Mouse (Mus musculus) frontal cortex, postnatal 10 days (tissue): ENCODE measurements at regions not wholly inside any gene's neighbourhood (a gene's known extent, or its start where the extent isn't known, plus 50 kb on each side); places are given as distances from the start of the nearest gene placed in this dataset.
"Not testable (repeated sequence)": the region's sequence is repeated elsewhere in the genome, so short reads cannot be mapped to it uniquely, and the experiment has no call there.

Experiments
- DNase-seq, 2 experiments: peaks; one replicate each; pipeline ENCODE4 v3.0.0; 2022; ENCODE audit warnings: low spot score in 2 of 2, mixed read lengths in 1 of 2

- not testable (repeated sequence) for DNase-seq
Measured at GRCm38 (mm10) chr8:93443631-93444030, 64.1 kb upstream of the Ces1h start.

GRCm38 (mm10) chr8:93441936-93442335 lies 62.4 kb upstream of the Ces1h start:
- no peak for DNase-seq

- DNase-seq: not testable (repeated sequence)
Measured at GRCm38 (mm10) chr8:93436586-93436985, 57.1 kb upstream of the Ces1h start.

GRCm38 (mm10) chr8:93430637-93431036 lies 51.1 kb upstream of the Ces1h start:
- DNase-seq: peak; percentile 46 to 72
